Mouse (Mus musculus) forebrain, embryonic 14.5 days (tissue): Measurements from ENCODE around the gene Coq8a. TPM values are rescaled to one million over a fixed set of nuclear protein-coding genes. Genes with fewer than 3 reads are reported as not detected.

Experiments
- ATAC-seq: fragments of 200-750 bp; cut with Nextera tagmentation; 2 replicates; pipeline ENCODE4 v1.8.0; 2017; ENCODE audit warnings: mild to moderate bottlenecking, moderate library complexity
- DNase-seq: peaks from one replicate; pipeline ENCODE4 v3.0.0-alpha.2; 2015; ENCODE audit warnings: low spot score
- H3K27ac ChIP-seq: fragments of 300-500 bp; sonication (generic); 2 replicates; pipeline ENCODE4 v1.5.1; 2014; ENCODE audit warnings: low read depth, mild to moderate bottlenecking, control low read depth, low read length, moderate library complexity
- H3K27me3 ChIP-seq: fragments of 300-500 bp; sonication (generic); replicated peaks from 2 replicates; pipeline ENCODE4 v1.6.1; 2014; ENCODE audit warnings: low read length, control low read depth, mixed read lengths; ENCODE audit not compliant: control insufficient read depth, insufficient read depth
- H3K36me3 ChIP-seq: fragments of 300-500 bp; sonication (generic); 2 replicates; pipeline ENCODE4 v1.6.1; 2014; ENCODE audit warnings: low read length, control low read depth; ENCODE audit not compliant: control insufficient read depth, insufficient read depth
- H3K4me1 ChIP-seq: fragments of 300-500 bp; sonication (generic); 2 replicates; pipeline ENCODE4 v1.6.1; 2014; ENCODE audit warnings: antibody characterized with exemption, low read length, control low read depth; ENCODE audit not compliant: control insufficient read depth, insufficient read depth
- H3K4me2 ChIP-seq: fragments of 300-500 bp; sonication (generic); 2 replicates; pipeline ENCODE4 v1.6.1; 2014; ENCODE audit warnings: mild to moderate bottlenecking, control low read depth, low read length
- H3K4me3 ChIP-seq: fragments of 300-500 bp; sonication (generic); 2 replicates; pipeline ENCODE4 v1.5.1; 2014; ENCODE audit warnings: low read depth, low read length, control low read depth
- H3K9ac ChIP-seq: fragments of 300-500 bp; sonication (generic); 2 replicates; pipeline ENCODE4 v1.6.1; 2014; ENCODE audit warnings: mild to moderate bottlenecking, low read length, control low read depth, moderate library complexity
- H3K9me3 ChIP-seq: fragments of 300-500 bp; sonication (generic); replicated peaks from 2 replicates; pipeline ENCODE4 v1.6.1; 2016; ENCODE audit warnings: low read length, control low read depth, mixed read lengths; ENCODE audit not compliant: control insufficient read depth
- WGBS: fragments of 180-500 bp; shearing (Covaris S2); extraction: QIAGEN DNeasy Blood & Tissue Kit; methylation state at CpG from one replicate; pipeline ENCODE4 v1.1.7; 2014; 5-methylcytosine and 5-hydroxymethylcytosine counted together
- polyA plus RNA-seq: library from polyadenylated mRNA; unstranded; fragments of >200 nt; fragmentation: Nextera tagmentation; extraction: Ambion mirVana; gene quantifications from 2 replicates; pipeline ENCODE4 v1.2.1, GENCODE M21; 2014

Coq8a gene
- polyA plus RNA-seq, result 2.0 and 3.7 TPM in 2 replicates

DNA sequence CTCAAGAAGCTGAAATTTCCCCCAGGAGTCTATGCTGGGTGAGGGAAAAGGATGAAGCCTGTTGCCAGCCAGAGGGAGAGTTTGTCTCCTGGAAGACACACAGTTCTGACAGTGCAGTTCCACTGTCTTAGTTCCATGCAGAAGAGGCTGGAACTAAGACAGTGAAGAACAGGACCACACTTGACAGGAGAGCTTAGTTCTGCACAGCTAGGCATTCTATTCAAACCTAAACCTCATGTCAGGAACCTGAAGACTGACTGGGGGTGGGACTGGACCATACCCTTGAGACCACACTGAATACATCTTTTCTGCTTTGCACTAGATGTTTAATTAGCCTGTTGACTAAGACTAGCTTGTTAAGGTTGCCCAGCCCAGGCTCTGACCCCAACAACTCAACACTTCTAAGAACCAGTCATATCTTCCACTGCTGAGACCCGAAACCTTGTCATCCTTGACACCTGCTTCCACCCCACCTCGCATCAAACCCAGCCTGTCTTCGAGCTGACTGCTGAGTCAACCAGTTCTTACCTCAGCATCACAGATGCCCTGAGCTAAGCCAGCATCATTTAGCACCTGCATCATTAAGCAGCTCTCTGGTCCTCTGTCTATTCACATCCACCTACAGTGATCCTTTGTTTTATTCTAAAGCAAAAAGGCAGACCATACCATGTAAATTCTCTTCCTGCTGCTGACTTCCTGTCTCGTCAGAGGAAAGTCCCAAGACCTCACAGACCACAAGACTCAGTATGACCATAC lies at the start of gene Coq8a:
Coq8a (minus strand) TSS at position 644 of the 756 bp plus-strand sequence.
- no peak within 1 kb of the TSS for H3K9ac ChIP-seq
- WGBS, result 75% methylated on average over 4 of the region's 4 CpGs
- 0 out of 2 replicates have a peak, but pooled peaks cover under 1% of the 10 kb centered on the region for H3K27me3 ChIP-seq
- no peak within 1 kb of the TSS for H3K4me2 ChIP-seq
- peaks cover 6% of the 10 kb centered on the region; the same call in 1 of the 2 replicates for H3K4me1 ChIP-seq
- H3K9me3 ChIP-seq, result no peaks in the 10 kb centered on the region
- no peak within 1 kb of the TSS for H3K27ac ChIP-seq
- DNase-seq, result no peak
- no peaks in the 10 kb centered on the region for H3K36me3 ChIP-seq
- H3K4me3 ChIP-seq, result no peak within 1 kb of the TSS
- no peak for ATAC-seq

DNA sequence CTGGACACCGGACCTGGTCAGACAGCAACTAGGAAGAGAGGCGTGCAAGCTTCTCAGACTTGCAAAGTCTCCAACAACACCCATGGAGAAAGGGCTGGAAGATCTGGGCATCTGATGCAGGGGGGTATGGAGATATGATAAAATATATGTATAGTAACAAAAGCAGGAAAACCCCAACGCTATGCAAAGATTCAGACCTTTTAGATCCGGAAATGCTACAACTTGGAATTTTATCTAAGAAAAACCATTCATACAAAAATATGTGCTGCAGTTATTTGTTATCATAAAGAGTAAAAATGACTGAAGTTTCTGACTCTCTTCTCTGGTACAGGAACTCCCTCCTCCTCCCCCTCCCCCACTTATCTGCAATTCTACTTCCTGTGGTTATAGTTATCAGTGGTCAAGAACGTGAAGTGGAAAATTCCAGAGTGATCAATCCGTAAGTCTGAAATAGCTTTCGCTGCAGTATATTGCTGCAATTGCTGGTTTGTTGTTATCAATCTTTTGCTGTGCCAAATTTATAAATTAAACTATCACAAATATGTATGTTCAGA lies 49.3 kb upstream of the Coq8a start:
- Histone ChIP-seq H3K9ac (no peak overlapping the region), H3K27ac (no peak overlapping the region), H3K4me3 (no peak overlapping the region), H3K4me1 (no peaks in the 10 kb centered on the region), H3K4me2 (no peak overlapping the region), H3K36me3 (no peaks in the 10 kb centered on the region), H3K27me3 (no peaks in the 10 kb centered on the region), H3K9me3 (no peaks in the 10 kb centered on the region)
- ATAC-seq, result no peak
- DNase-seq, result no peak
- WGBS, result 94% methylated on average over 7 of the region's 7 CpGs

GRCm38 (mm10) chr1:180247901-180248300 lies 48.5 kb upstream of the Coq8a start:
- 93% methylated on average over 7 of the region's 7 CpGs for WGBS

GRCm38 (mm10) chr1:180245741-180246507 lies 46.5 kb upstream of the Coq8a start:
- Histone ChIP-seq H3K9me3 (no peaks in the 10 kb centered on the region), H3K4me2 (no peak overlapping the region), H3K27ac (no peak overlapping the region), H3K4me3 (no peak overlapping the region), H3K27me3 (no peaks in the 10 kb centered on the region), H3K9ac (no peak overlapping the region), H3K4me1 (no peaks in the 10 kb centered on the region), H3K36me3 (no peaks in the 10 kb centered on the region)
- no peak for DNase-seq
- 92% methylated on average over 13 of the region's 13 CpGs for WGBS
- ATAC-seq, result no peak

More at GRCm38 (mm10) chr1:180247901-180248300, 48.5 kb upstream of the Coq8a start:
- Histone ChIP-seq H3K9me3 (no peaks in the 10 kb centered on the region), H3K4me2 (no peak overlapping the region), H3K36me3 (no peaks in the 10 kb centered on the region), H3K27me3 (no peaks in the 10 kb centered on the region), H3K27ac (no peak overlapping the region), H3K9ac (no peak overlapping the region), H3K4me3 (no peak overlapping the region), H3K4me1 (no peaks in the 10 kb centered on the region)
- DNase-seq (no peak), ATAC-seq (no peak)

- ATAC-seq, result no peak
- WGBS, result 81% methylated on average over 3 of the region's 3 CpGs
- Histone ChIP-seq H3K9ac (no peak overlapping the region), H3K27me3 (no peaks in the 10 kb centered on the region), H3K4me2 (no peak overlapping the region), H3K27ac (no peak overlapping the region), H3K4me3 (no peak overlapping the region), H3K4me1 (no peaks in the 10 kb centered on the region), H3K36me3 (no peaks in the 10 kb centered on the region), H3K9me3 (0 out of 2 replicates have a peak, but pooled peaks cover 4% of the 10 kb centered on the region)
- no peak for DNase-seq
These were observed 32.3 kb upstream of the Coq8a start for GRCm38 (mm10) chr1:180231729-180232128.

- Histone ChIP-seq H3K27ac (no peak overlapping the region), H3K36me3 (no peaks in the 10 kb centered on the region), H3K9ac (no peak overlapping the region), H3K27me3 (no peaks in the 10 kb centered on the region), H3K4me3 (no peak overlapping the region), H3K9me3 (0 out of 2 replicates have a peak, but pooled peaks cover 4% of the 10 kb centered on the region), H3K4me1 (no peaks in the 10 kb centered on the region; the same call in 1 of the 2 replicates), H3K4me2 (no peak overlapping the region)
- WGBS, result 26% methylated on average over 2 of the region's 2 CpGs
- DNase-seq (peak; percentile 16), ATAC-seq (no peak)
These were observed 31.2 kb upstream of the Coq8a start for GRCm38 (mm10) chr1:180230580-180230979.

- ATAC-seq (no peak), DNase-seq (no peak)
- Histone ChIP-seq H3K4me1 (no peaks in the 10 kb centered on the region; the same call in 1 of the 2 replicates), H3K4me3 (no peak overlapping the region), H3K27me3 (no peaks in the 10 kb centered on the region), H3K27ac (no peak overlapping the region), H3K4me2 (no peak overlapping the region), H3K9ac (no peak overlapping the region), H3K9me3 (0 out of 2 replicates have a peak, but pooled peaks cover 4% of the 10 kb centered on the region), H3K36me3 (no peaks in the 10 kb centered on the region)
- WGBS, result 88% methylated on average over 7 of the region's 7 CpGs
These were observed 30.5 kb upstream of the Coq8a start for GRCm38 (mm10) chr1:180229906-180230305.

DNA sequence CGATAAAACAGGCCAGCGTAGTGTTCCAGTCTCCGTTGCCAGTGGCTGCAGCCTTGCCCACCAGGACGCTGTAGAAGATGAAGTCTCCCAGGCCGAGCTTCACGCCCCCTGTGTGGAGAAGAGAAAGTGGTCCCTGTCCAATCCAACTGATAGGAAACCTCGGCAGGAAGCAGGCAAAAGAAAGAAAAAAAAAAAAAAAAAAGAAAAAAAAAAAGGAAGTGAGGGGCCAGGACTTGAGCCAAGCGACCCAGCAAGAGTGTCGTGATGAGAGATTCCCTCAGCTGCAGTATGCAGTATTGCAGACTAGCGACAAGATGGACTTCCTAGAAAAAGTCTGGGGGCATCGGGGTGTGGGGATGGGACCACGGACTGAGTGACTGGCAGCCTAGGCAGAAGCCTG lies 29.5 kb upstream of the Coq8a start:
- H3K4me1 ChIP-seq, result no peaks in the 10 kb centered on the region; the same call in 1 of the 2 replicates
- no peaks in the 10 kb centered on the region for H3K36me3 ChIP-seq
- no peak overlapping the region for H3K27ac ChIP-seq
- 90% methylated on average over 12 of the region's 12 CpGs for WGBS
- DNase-seq, result no peak
- H3K4me3 ChIP-seq, result no peak overlapping the region
- H3K4me2 ChIP-seq, result no peak overlapping the region
- no peak overlapping the region for H3K9ac ChIP-seq
- no peaks in the 10 kb centered on the region for H3K27me3 ChIP-seq
- no peak for ATAC-seq
- H3K9me3 ChIP-seq, result 0 out of 2 replicates have a peak, but pooled peaks cover 4% of the 10 kb centered on the region
